Mouse (Mus musculus): ENCODE measurements at regions not wholly inside any gene's neighbourhood (a gene's known extent, or its start where the extent isn't known, plus 50 kb on each side); places are given as distances from the start of the nearest gene placed in this dataset.

- TF ChIP-seq CTCF (IDR thresholded peaks at IDR 0.05; ENCODE audit: control insufficient read depth, insufficient read depth, insufficient read length) (no peak), USF1 (IDR thresholded peaks at IDR 0.05; ENCODE audit: low read depth) (no peak), MAX (IDR thresholded peaks at IDR 0.05) (no peak), CEBPB (IDR thresholded peaks at IDR 0.05; ENCODE audit: low read depth) (no peak), FOSL1 (IDR thresholded peaks at IDR 0.05; ENCODE audit: insufficient read depth, low read length, poor library complexity, severe bottlenecking) (no peak)
Observed at GRCm38 (mm10) chr13:16756264-16756663, 744.6 kb downstream of the Inhba start.

Data from C2C12 (cell line).